Mouse (Mus musculus): ENCODE results near the gene Nsa2. TPM values are rescaled to one million over a fixed set of nuclear protein-coding genes. Genes with fewer than 3 reads are reported as not detected.

Gene Nsa2
- total RNA-seq, 1 experiment from 2014 or later = 231 TPM

GRCm38 (mm10) chr13:97095726-97096125, 42.0 kb downstream of the Nsa2 start:
- ATAC-seq (ENCODE audit: extremely low read depth, insufficient number of reproducible peaks, low FRiP score, poor library complexity, severe bottlenecking) = no peak

- no peak for ATAC-seq (ENCODE audit: extremely low read depth, insufficient number of reproducible peaks, low FRiP score, poor library complexity, severe bottlenecking)
These were observed 49.6 kb downstream of the Nsa2 start for GRCm38 (mm10) chr13:97088183-97088582.

GRCm38 (mm10) chr13:97087421-97087820, 50.3 kb downstream of the Nsa2 start:
- no peak for ATAC-seq (ENCODE audit: extremely low read depth, insufficient number of reproducible peaks, low FRiP score, poor library complexity, severe bottlenecking)

- no peak for ATAC-seq (ENCODE audit: extremely low read depth, insufficient number of reproducible peaks, low FRiP score, poor library complexity, severe bottlenecking)
These were observed 51.4 kb downstream of the Nsa2 start for GRCm38 (mm10) chr13:97086316-97086715.

- ATAC-seq (ENCODE audit: extremely low read depth, insufficient number of reproducible peaks, low FRiP score, poor library complexity, severe bottlenecking) = no peak
These were observed 55.3 kb downstream of the Nsa2 start for GRCm38 (mm10) chr13:97082432-97082831.

GRCm38 (mm10) chr13:97080615-97081014, 57.1 kb downstream of the Nsa2 start:
- ATAC-seq (ENCODE audit: extremely low read depth, insufficient number of reproducible peaks, low FRiP score, poor library complexity, severe bottlenecking) = no peak

- no peak for ATAC-seq (ENCODE audit: extremely low read depth, insufficient number of reproducible peaks, low FRiP score, poor library complexity, severe bottlenecking)
These were observed 57.5 kb downstream of the Nsa2 start for GRCm38 (mm10) chr13:97080201-97080600.

Other genes starting within 250 kb of the Nsa2 start
- gene Gcnt4, start 213.2 kb downstream of the Nsa2 start, total RNA-seq (2017) = not detected in 2 replicates
- gene 1700029F12Rik, start 103.6 kb downstream of the Nsa2 start, total RNA-seq (2017) = not detected in 2 replicates
- 0.23 and 0.25 TPM in 2 replicates for gene Fam169a, start 70.7 kb downstream of the Nsa2 start, total RNA-seq (2017)
- gene Gm6169, start 38.7 kb downstream of the Nsa2 start, total RNA-seq (2017) = 2.2 and 4.5 TPM in 2 replicates
- 50.8 and 59.4 TPM in 2 replicates for gene Gfm2, start within 50 bp of the Nsa2 start, total RNA-seq (2017)
- 71.2 TPM in 2 replicates for gene Hexb, start 60.4 kb upstream of the Nsa2 start, total RNA-seq (2017)
- 3.7 and 4.1 TPM in 2 replicates for gene Enc1, start 103.2 kb upstream of the Nsa2 start, total RNA-seq (2017)

Data from neutrophil, adult 5-6 weeks (primary cell).